Mouse (Mus musculus) liver, postnatal 0 days (tissue): ENCODE data around the gene Cela1.

Experiments used
- CTCF ChIP-seq: sonication (generic); IDR thresholded peaks from 2 replicates; pipeline ENCODE4 v1.5.1; 2016; ENCODE audit warnings: antibody characterized with exemption, low read depth
- EP300 ChIP-seq: IDR thresholded peaks from 2 replicates; pipeline ENCODE4 v1.6.1; 2016; ENCODE audit warnings: antibody characterized with exemption, low read depth, mild to moderate bottlenecking

DNA sequence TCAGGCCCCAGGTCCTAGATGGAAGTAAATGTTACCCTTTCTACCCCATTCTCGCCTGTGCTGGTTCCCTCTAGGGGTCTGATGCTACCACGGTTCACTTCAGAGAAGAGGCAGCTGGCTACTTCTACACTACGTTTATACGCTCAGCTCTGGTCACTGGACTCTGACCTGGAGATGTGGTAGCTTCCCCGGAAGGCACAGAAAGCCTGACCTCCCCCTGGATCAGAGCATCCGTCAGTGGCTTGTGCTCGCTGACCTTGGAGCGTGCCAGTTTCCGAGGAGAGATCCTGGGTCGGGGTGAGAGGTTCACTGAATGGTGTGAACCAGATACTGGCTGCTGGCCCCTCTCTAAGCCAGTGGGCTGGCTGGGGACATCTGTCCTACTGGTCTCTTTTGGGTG, 10.4 kb upstream of the Cela1 start:
- TF ChIP-seq CTCF (no peak), EP300 (no peak)
